Mouse (Mus musculus) c-Kit-negative CD71-positive TER-119-positive erythroid progenitor cells, embryonic 14.5 days (primary cell): ENCODE measurements around the gene B230217C12Rik.

ENCODE experiments used
- DNase-seq: peaks from one replicate; pipeline ENCODE4 v3.0.0-alpha.2; 2013; ENCODE audit warnings: low read depth, low spot score

The B230217C12Rik gene

DNA sequence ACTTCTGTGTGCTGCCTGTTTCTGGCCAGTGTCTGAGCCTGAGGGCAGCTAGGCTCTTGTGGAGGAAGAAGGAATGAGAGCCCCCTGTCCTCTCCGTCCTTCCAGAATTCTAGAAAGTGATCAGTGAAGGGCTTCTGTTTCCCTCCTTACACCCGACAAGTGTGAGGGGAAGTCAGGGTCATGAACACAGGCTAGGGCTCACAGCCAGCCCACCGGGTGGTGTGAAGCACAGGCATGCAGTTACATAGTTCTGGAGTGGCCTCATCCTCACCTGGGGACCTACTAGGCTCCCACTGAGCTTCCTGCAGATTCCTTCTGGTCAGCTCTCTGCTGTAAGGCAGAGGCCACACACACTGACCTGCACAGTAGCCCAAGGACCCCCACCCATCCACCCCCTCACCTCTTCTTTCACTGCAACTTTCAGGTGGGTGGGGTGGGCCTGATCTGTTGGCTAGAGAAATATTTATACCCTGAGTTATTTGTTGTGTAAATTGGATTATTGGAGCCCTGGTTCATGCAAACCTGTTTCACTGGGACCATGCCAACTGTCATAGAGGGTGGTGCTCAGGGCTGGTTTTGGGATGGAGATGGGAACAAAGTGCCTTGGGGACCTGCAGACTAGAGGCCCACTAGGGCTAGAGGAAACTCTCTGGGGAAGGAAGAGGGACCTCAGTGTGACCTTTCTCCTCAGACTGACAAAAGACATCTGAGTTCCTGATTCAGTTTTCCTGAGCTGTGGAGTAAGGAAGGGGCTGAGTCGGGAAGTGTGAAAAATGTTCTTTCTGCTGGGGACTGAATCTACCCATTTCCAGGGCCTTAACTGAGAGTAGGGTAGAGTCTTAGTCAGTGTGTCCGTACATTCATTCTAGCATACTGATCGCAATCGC lies 31.1 kb upstream of the B230217C12Rik start:
- DNase-seq: no peak

DNA sequence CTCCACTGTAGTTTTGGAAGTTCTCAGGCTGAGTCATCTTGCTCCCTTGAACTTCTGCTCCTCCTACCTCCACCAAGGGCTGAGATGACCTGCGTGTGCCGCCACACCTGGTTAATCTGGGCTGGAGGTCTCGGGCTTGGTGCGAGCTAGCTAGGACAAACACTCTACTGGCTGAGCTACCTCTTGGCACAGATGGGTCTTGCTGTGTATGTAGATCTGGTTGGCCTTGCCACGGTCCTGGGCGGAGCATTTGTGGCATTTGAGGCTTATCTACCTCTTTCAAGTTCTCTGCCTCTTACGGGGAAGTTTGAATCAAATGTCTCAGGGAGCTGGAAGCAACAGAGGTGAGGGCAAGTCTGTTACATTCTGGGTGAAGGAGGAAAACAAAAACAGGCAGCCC lies 30.2 kb upstream of the B230217C12Rik start:
- DNase-seq: no peak

DNA sequence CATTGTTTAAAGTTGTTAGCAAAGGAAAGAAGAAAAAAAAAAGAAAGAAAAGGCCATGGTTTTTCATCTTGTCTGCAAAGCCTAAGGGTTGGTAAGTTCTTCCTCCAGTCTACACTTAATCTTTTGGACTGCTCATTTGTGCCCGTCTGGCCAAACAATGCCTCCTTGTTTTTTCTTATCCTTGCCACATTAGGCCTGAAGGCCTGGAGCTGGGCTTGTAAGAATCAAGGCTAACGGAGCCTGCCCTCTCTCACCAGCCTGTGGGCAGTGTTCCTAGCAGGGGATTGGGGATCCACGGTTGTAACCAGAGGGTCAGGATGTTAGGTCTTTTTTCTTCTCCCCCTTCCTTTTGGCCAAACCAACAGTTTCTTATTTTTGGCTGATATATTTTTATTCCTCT lies 29.6 kb upstream of the B230217C12Rik start:
- DNase-seq: no peak

DNA sequence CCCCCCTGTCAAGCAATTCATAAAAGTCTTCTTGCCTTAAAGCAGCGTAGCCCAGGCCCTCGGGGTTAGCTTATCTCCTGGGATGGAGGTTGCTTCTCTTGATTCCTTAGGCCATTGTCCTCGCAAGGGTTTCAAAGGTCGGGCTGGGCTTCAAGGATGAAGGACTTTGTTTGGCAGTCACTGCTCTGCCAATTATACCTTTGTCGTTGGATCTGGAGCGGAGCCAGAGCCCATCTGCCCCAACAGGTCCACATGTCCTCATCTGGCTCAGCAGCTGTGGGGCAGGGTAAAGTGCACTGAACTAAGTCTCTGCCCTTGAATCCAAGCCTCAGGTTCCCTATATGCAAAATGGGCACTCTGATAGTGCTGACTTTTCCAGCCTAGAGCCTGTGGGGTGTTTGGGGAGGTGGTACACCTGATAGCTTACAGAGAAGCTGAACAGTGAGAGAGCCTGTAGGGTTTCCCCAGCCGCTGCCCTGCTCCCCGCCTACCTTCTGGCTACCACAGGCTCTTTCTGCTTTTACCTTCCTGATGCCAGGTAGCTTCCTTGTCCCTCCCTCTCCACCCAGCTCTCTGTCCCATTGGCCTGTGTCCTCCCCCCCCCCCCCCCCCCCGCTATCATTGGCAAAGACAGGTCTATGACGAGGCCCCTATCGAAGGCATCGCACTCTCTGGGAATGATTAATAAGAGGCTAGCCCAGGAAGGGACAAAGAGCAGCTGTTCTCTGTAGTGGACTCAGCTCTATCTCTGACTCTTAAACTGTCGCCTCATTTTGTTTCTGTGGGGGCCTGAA lies 28.8 kb upstream of the B230217C12Rik start:
- no peak for DNase-seq

DNA sequence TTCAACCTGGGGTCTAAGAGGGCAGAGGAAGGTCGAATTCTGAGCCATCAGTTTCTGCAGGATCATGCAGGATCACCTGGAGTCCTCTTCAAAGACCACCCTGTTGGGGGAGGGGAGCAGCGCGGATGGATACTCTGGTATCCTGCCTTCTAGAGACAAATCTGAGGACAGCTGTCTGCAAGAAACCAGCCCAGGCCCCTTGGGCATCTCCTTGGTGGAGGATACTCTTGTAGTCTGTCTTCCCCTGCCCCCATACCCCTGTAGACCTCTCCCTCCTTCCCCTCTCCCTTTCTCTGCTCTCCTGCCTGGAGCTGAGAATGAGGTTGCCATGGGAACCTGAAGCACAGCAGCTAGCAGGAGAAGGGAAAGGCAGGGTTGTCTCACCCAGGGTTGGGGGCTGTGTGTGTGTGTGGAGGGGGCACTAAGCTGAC lies 28.1 kb upstream of the B230217C12Rik start:
- no peak for DNase-seq

DNA sequence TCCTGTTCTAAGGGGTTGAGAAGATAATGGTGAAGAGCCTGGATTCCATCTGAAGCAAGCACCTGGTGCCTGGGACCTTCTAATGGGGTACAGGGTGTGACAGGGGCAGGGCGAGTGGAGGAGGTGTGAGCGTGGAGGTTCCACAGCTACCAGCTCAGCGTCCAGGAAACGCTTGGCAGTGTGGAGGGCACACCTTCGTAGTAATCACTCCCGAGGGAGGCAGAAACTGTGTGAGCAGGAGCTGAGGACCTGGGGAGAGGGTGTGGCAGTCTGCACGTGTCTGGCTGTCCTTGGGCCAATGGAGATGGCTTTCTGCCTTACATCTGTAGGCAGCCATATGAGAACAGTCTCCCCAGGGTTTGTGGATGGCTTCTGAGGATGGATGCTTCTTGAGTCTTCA lies 27.5 kb upstream of the B230217C12Rik start:
- DNase-seq: no peak

DNA sequence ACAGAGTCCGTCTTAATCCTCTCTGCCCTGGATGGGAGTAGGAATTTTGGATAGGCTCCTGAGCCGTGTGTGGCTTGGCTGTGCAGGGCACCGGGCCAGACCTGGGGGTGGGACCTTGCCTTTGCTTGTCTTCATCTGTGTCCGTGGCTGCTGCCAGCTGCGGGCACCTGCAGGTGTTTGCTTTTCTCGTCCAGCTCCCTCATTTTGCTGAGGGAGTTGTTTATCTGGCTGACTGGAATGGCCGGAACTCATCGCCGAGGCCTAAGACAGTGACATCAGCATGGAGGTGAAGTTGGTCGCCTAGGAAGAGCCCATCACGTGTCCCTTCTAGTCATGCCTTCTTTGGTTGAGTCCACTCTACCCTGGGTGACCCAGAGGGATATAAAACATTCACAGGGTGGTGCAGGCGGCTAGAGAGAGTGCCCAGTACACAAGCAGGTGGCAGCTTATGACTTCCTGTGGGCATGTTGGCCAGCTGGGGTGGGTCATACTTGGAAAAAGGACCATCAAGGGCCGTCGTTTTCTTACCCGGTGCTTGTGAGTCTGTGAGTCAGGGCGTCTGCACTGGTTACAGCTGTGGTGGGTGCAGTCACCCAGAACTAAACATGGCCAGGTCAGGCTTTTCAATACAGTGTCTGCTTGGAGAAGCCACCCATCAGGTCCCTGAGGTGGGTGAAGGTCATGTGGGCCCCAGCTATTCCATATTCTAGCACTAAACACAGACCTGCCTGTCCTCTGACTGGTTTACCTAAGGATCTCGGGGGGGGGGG lies 26.6 kb upstream of the B230217C12Rik start:
- DNase-seq: no peak

DNA sequence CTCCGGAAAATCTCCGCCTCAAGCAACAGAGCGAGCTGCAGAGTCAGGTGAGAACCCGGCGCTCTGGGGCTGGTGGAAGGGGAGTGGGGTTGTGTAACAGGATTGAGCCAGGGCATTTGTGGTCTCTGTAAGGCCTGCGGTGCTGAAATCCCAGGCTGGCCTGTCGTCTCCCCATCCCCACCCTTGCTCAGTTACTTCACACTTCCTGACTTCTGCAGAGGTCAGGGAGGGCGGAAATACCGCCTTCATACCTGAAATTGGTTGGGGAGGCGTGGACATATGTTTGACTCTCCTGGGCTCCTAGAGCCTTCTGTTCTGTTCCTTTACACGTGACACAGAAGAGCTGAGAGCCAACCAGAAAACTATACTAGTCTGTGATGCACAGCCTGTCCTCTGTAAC lies 24.8 kb upstream of the B230217C12Rik start:
- DNase-seq: no peak

DNA sequence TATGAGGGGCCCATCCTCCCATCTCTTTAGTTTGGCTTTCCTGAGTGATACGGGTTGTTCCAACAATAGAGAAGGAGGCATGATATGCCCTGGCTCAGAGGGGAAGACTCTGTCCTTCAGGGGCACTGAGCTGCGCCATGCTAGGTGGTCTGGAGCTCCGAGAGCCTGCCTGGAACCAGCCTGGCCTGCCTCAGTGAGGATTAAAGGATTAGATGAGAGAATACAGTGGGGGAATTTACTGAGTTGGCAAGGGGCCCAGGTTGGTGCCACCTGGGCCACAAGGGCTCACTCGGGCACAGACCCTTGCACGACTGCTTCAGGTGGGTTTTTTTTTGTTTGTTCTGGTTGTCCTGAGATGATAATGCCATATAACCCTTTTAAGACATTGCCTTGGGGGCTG lies 24.4 kb upstream of the B230217C12Rik start:
- no peak for DNase-seq

DNA sequence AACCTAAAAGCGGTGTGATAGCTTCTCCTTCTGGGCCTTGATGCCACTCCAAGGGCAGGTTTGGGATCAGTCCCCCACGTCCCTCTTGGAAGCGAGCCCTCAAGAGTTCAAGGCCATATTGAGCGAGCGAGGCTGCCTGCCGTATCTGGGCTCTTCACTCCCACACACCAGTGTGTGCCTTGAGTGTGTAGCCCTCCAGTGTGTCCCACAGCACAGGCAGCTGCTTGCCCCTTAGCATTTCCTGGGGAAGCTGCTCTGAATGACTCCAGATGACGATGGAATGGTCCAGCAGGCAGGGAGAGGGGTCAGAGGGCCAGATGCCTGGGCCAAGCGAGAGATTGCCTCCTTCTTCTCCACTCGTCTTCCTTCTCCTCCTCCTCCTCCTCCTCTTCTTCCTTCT lies 23.7 kb upstream of the B230217C12Rik start:
- DNase-seq: no peak

DNA sequence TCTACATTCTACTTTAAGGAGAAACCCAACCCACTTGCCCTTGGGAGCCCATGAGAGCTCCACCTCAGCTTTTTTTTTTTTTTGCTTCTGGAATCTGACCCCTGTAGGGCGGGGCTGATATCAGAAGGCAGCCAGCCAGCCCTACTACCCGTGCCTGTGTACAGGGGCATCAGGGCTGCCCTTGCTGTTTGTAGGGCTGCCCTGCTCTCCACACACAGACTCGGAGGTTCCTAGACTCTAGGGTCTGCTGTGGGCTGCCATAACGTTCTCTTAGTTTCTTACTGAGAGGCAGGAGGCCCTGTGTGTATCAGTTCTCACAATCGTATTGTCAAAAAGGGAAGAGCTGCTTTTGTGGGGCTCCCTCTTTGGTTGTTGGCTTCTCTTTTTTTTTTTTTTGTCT lies 23.2 kb upstream of the B230217C12Rik start:
- DNase-seq: no peak

DNA sequence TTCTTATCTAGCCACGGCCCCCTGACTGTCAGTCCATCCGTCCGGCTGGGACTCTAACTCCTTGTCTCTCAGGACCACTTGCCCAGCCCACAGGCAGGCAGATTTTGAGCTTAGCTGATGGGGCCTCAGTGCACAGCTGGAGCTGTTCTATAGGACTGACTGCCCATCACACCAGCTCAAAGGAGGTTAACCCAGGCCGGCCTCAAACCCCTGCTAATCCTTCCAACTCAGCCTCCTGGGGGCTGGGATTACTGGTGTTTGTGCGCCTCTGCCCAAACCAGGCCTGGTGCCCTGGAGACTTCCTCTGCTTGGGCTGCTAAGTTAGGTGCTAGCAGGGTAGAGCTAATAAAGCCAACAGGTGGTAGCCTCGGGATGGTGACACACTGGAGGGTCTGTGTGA lies 22.6 kb upstream of the B230217C12Rik start:
- no peak for DNase-seq

DNA sequence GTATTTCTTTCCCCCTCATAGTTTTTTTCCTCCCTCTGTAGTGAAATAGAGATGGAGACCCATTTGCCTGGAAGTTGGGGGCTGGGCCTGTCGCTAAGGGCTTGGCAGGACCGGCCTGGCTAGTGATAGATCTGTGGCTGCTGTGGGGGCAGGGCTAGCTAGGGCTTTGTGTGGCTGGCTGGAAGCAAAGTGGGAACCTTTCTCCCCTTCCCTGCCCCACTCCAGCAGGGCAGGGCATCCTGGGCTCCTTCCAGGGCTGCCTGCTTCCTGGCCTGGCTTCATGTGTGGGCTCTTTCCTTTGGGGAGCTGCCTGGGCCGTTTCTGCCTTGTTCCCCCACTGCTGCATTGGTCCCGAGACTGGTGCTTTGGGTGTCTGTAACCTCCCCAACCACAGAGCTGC lies 22.0 kb upstream of the B230217C12Rik start:
- DNase-seq: no peak

DNA sequence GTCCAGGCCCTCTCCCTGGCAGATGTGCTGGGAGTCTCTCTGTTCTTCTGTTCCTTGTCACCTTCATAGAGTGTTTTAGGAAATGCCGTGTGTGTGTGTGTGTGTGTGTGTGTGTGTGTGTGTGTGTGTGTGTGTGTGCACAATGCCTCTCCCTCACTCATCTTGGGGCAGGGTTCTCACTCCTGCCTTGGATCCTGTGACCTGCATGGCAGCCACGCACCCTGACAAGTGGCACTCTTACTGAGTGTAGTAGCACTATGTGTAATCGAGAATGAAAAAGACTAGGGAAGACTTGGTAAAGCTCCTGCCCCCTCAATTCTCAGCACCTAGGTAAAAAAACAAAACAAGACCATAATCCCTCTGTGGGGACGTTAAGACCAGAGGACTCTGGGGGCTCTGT lies 21.5 kb upstream of the B230217C12Rik start:
- DNase-seq: no peak

DNA sequence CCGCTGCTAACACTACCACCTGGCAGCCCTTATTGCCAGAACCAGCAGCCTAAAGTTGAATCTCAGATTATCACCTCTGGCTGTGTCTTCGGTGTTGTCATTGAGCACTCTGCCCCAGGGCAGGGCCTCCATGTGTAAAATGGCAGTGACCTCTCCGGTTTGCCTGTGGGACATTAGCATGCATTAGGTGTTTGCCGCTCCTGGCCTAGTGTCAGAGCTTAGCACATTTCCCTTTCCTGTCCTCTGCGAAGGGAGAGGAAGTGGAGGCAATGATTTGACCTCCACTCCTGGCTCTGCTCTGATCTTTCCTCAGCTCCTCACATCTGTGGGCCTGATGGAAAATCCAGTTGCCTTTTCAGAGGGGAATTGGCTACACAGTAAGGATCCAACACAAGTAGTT lies 20.7 kb upstream of the B230217C12Rik start:
- no peak for DNase-seq

DNA sequence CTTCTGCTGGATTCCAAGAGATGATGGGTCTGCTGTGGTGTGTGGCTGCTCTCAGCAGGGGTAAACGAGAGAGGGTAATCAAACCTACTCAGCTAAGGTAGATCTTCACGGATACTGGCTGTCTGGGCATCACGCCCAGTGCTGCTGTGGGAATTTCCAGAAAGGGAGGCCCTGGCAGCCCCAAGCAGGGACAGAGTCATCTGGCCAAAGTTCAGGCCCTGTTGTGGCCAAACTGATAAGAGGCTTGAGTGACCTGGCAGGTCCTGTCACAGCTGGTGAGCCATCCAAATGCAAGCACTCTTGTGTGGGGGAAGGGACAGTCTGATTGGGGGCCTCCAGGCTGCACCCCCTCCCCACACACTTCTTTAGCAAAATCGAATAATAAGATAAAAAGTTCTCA lies 19.7 kb upstream of the B230217C12Rik start:
- no peak for DNase-seq

DNA sequence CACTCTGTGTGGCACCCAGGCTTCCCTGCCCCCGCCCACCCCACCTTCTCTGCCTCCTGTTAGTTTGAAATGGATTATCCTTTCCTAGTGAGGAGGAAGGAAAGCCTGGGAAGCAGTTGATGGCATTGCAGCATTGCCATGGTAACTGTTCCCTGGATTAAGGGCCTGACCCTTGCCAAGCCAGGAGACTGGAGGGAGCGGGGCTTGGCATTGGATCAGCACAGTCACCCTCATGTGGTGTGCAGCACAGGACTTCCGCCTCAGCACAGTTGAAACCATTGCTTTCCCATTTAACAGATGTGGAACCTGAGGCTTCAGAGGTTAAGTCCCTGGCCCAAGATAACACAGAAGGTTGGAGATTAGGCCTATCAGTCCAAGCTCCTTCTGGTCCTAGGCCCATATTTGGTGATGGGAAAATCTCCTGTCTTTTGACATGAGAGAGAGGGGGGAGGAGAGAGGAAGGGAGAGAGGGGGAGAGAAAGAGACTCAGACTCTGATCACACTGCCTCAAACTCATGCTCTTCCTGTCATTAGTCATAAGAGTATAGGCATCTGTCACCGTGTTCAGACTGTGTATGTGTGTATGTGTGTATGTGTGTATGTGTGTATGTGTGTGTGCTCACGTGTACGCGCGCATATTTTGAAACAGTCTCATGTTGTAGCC lies 19.0 kb upstream of the B230217C12Rik start:
- DNase-seq: no peak

DNA sequence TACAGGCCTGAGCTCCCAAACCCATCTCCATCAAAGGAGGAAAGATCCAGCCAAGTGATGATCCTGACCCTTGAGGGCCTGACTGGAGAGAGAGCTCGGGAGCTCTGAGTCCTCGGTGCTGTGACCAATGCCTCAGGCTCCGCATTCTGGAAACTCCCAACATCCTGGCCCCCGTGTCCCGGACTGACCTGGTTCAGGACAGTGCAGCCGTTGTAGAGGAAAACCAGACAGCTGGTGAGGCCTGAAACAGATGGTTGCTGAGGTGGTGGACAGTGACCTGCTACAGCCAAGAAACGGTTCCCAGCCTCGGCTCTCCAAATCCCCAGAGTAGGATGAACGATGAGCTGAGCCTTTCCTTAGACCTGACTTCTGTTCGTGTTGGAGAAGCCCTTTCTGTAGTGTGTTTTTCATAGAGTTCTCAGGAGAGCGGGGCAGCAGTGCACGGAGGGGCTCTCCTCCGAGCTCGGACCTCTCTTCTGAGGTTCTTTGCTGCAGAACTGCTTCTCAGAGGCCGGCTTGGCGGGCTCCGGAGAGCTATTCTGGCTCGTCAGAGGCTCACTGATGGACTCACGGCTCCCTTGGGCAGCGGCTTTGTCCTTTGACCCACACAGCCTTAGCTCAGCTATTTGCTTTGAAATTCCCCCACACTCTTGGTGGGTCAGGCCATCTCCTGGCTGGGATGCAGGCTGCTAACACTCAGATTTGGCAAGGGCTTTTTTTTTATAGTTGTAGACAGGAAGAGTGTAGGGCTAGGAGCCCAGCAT lies 17.6 kb upstream of the B230217C12Rik start:
- no peak for DNase-seq

DNA sequence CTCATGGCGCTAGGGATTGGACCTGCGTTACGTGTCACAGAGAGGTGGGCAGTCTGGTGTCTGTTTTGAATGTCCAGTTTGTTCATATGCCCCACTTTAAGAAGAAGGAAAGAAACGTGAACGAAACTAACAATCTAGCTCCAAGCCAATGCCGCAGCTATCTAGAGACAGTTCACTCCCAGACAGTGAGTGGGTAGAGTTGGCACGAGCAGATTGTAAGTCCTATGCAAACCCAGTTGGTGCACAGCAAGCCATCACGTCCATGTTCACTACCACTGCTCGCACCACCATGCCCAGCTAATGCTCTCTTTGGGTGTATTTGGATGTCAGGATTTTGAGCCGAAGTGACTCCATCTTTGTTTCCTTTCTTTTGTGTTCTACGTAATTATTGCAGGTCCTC lies 16.4 kb upstream of the B230217C12Rik start:
- no peak for DNase-seq

DNA sequence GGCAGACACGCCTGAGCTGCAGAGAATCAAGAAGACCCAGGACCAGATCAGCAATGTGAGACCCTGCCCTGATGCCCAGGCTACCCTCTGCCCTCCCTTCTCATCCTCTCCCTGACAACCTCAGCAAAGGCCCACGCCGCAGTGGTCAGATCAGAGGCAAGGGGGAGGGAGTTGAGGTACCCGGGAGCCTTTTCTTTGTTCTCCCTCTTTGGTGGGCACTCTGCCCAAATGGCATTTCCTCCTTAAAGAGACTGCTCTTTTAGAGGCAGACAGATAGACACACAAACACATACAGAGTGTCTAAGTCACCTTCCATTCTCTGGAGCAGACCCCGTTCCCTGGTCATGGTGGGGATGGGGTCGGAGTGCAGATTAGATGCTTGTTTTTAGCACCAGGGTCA lies 15.7 kb upstream of the B230217C12Rik start:
- no peak for DNase-seq

DNA sequence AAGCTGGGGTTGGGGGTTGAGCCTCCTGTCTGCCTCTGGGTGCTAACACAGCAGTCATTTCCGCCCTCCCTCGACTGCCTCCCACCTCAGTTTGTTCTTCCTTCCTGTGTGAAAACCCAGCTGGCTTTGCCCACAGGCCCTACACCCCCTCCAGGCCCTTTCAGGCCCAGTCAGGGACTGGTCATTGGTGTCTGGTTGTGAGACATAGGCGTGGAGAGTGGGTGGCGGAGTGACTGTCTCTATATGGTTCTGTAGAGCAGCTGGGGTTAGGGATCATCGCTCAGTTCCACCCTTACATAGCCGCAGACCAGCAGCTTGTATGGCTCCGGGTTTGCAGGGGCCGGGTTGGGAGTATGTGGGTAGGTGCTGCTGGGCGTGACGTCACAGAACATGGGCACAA lies 15.3 kb upstream of the B230217C12Rik start:
- DNase-seq: no peak
